Mouse (Mus musculus): Measurements from ENCODE around the gene Wdfy4.

- no peak for TF ChIP-seq CTCF (IDR thresholded peaks at IDR 0.05)
- TF ChIP-seq POLR2A (IDR thresholded peaks at IDR 0.05; ENCODE audit: insufficient read depth, low read depth, low read length): no peak
- no peak for TF ChIP-seq EP300 (IDR thresholded peaks at IDR 0.05; ENCODE audit: insufficient read depth, low read depth, low read length)
Measured at GRCm38 (mm10) chr14:33019606-33020005, 165.7 kb downstream of the Wdfy4 start.
